In the genomic region with DNA sequence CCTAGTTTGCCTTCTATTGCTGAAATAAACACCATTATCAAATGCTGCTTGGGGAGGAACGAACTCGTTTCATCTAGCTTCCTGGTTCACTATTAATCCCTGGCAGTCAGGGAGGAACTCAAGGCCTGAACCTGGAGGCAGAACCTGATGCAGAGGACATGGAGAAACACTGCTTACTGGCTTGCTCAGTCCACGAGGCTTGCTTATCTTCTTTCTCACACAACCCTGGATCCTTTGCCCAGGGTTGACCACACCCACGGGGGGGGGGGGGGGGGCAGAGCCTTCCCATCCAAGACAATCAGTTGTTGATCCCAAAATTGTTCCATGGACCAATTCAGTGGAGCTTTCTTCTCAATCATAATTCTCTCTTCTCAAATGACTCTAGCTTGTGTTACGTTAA, we compare ENCODE assay signal across 1 mouse cellular context.
TF ChIP-seq lines count a peak whose summit lies in the region.

No protein-coding gene starts in this region.

TF ChIP-seq in MEL, 35 proteins besides CTCF, POLR2A, EP300 and RAD21:
- TF ChIP-seq TAL1 (IDR thresholded peaks at IDR 0.05; ENCODE audit: low read length): no peak
- no peak for TF ChIP-seq MYC (IDR thresholded peaks at IDR 0.05; ENCODE audit: low read depth, low read length)
- no peak for TF ChIP-seq ZKSCAN1 (IDR thresholded peaks at IDR 0.05; ENCODE audit: low read depth, low read length)
TF ChIP-seq in MEL: peak in this region for 0.
